Mouse (Mus musculus) myocyte (in vitro differentiated cells): ENCODE data around the gene Dnajc9. TPM values are rescaled to one million over a fixed set of nuclear protein-coding genes. Genes with fewer than 3 reads are reported as not detected.

Source experiments
- H3K27me3 ChIP-seq: one replicate; pipeline ENCODE4 v1.6.1; 2011; ENCODE audit not compliant: control insufficient read depth, insufficient read depth, insufficient read length
- H3K36me3 ChIP-seq: one replicate; pipeline ENCODE4 v1.6.1; 2011; ENCODE audit not compliant: control insufficient read depth, insufficient read depth
- H3K4me2 ChIP-seq: one replicate; pipeline ENCODE4 v1.6.1; 2011; ENCODE audit warnings: low read depth, control low read depth
- H3K4me3 ChIP-seq: one replicate; pipeline ENCODE4 v1.5.1; 2011; ENCODE audit warnings: mild to moderate bottlenecking, control low read depth, moderate library complexity
- H3K79me2 ChIP-seq: one replicate; pipeline ENCODE4 v1.6.1; 2011; ENCODE audit not compliant: control insufficient read depth, insufficient read depth
- H3ac ChIP-seq: one replicate; pipeline ENCODE4 v1.6.1; 2011; ENCODE audit not compliant: control insufficient read depth, insufficient read length
- CEBPB ChIP-seq: IDR thresholded peaks from 2 replicates; pipeline ENCODE4 v1.6.1; 2011; ENCODE audit warnings: mild to moderate bottlenecking, moderate library complexity; ENCODE audit not compliant: poor library complexity, insufficient read depth, severe bottlenecking
- E2F4 ChIP-seq: IDR thresholded peaks from one replicate; pipeline ENCODE4 v1.6.1; 2011; ENCODE audit warnings: mild to moderate bottlenecking, control low read depth, moderate library complexity; ENCODE audit not compliant: insufficient read depth
- MAX ChIP-seq: IDR thresholded peaks from one replicate; pipeline ENCODE4 v1.6.1; 2011; ENCODE audit warnings: low read depth, mild to moderate bottlenecking, control low read depth
- MYOD1 ChIP-seq, 3 experiments: IDR thresholded peaks; one replicate each; pipeline ENCODE4 v1.6.1; 2011; ENCODE audit warnings: control low read depth in 2 of 3, low read depth in 2 of 3, mild to moderate bottlenecking in 2 of 3, moderate library complexity in 1 of 3; ENCODE audit not compliant: insufficient read length in 2 of 3, control insufficient read depth in 1 of 3
- MYOG ChIP-seq, 3 experiments: IDR thresholded peaks; one replicate each; pipeline ENCODE4 v1.6.1; 2011; ENCODE audit warnings: control low read depth in 2 of 3, low read depth in 2 of 3, mild to moderate bottlenecking in 2 of 3; ENCODE audit not compliant: insufficient read length in 2 of 3, control insufficient read depth in 1 of 3, insufficient read depth in 1 of 3
- POLR2A ChIP-seq: IDR thresholded peaks from one replicate; pipeline ENCODE4 v1.6.1; 2011; ENCODE audit warnings: low read depth, mild to moderate bottlenecking, control low read depth, moderate library complexity; ENCODE audit not compliant: insufficient read length
- POLR2AphosphoS2 ChIP-seq: IDR thresholded peaks from one replicate; pipeline ENCODE4 v1.6.1; 2011; ENCODE audit warnings: low read depth, control low read depth; ENCODE audit not compliant: insufficient read length
- REST ChIP-seq: IDR thresholded peaks from one replicate; pipeline ENCODE4 v1.6.1; 2011; ENCODE audit warnings: mild to moderate bottlenecking, control low read depth, moderate library complexity; ENCODE audit not compliant: insufficient read depth, insufficient read length
- SRF ChIP-seq: IDR thresholded peaks from one replicate; pipeline ENCODE4 v1.6.1; 2011; ENCODE audit warnings: low read depth; ENCODE audit not compliant: control insufficient read depth, insufficient read length
- TCF12 ChIP-seq: IDR thresholded peaks from one replicate; pipeline ENCODE4 v1.6.1; 2011; ENCODE audit warnings: mild to moderate bottlenecking, control low read depth; ENCODE audit not compliant: poor library complexity, insufficient read depth, severe bottlenecking
- TCF3 ChIP-seq: IDR thresholded peaks from one replicate; pipeline ENCODE4 v1.6.1; 2011; ENCODE audit warnings: low read depth, control low read depth; ENCODE audit not compliant: insufficient read length
- USF1 ChIP-seq: IDR thresholded peaks from one replicate; pipeline ENCODE4 v1.6.1; 2011; ENCODE audit warnings: low read depth, mild to moderate bottlenecking, control low read depth, moderate library complexity
- polyA plus RNA-seq: library from polyadenylated mRNA; unstranded; fragments of >200 nt; fragmentation: generic; extraction: Trizol; gene quantifications from one replicate; pipeline ENCODE4 v1.2.1, GENCODE M21; 2012; ENCODE audit warnings: missing spikeins

The Dnajc9 gene
- polyA plus RNA-seq, 1 experiment = 31.2 TPM

DNA sequence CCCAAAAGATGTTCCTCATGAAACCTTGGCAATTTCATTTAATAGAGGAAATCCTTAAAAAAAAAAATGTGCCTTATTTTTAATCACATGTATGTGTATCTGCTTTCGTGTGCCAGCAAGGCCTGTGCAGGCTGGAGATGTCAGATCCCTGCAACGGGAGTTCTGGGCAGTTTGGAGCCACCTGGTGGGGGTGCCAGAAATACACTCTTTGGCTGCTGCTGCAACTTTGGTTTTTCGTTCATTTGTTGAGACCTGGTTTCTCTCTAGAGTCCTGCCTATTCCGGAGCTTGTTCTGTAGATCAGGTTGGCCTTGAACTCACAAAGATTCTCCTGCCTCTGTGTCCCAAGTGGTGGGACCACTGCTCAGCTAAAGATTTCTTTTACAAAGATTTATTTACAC lies 10.2 kb upstream of the Dnajc9 start:
- Histone ChIP-seq H3K27me3 (no peaks in the 10 kb centered on the region), H3K4me3 (no peak overlapping the region), H3ac (no peak overlapping the region), H3K36me3 (no peaks in the 10 kb centered on the region), H3K79me2 (no peaks in the 10 kb centered on the region), H3K4me2 (peak overlapping the region; percentile 4)
- TF ChIP-seq MYOG (IDR thresholded peaks at IDR 0.05; ENCODE audit: control insufficient read depth in 1 of 3, insufficient read depth in 1 of 3, insufficient read length in 2 of 3, low read depth in 2 of 3) = no peak
- TF ChIP-seq MAX = no peak
- no peak for TF ChIP-seq POLR2A
- TF ChIP-seq E2F4 = no peak
- no peak for TF ChIP-seq CEBPB
- no peak for TF ChIP-seq SRF
- TF ChIP-seq TCF3 = no peak
- TF ChIP-seq TCF12 = no peak
- TF ChIP-seq POLR2AphosphoS2 = no peak
- TF ChIP-seq REST = no peak
- no peak for TF ChIP-seq USF1

- no peaks in the 10 kb centered on the region for H3K27me3 ChIP-seq
- H3K79me2 ChIP-seq = peaks cover 10% of the 10 kb centered on the region
- H3K36me3 ChIP-seq = no peaks in the 10 kb centered on the region
- no peak overlapping the region for H3K4me2 ChIP-seq
- H3ac ChIP-seq = no peak overlapping the region
- no peak for TF ChIP-seq MYOG (IDR thresholded peaks at IDR 0.05; ENCODE audit: control insufficient read depth in 1 of 3, insufficient read depth in 1 of 3, insufficient read length in 2 of 3, low read depth in 2 of 3)
- no peak for TF ChIP-seq MYOD1 (IDR thresholded peaks at IDR 0.05; ENCODE audit: control insufficient read depth in 1 of 3, insufficient read length in 2 of 3, low read depth in 2 of 3)
- no peak for TF ChIP-seq POLR2AphosphoS2
- TF ChIP-seq POLR2A = no peak
- no peak for TF ChIP-seq REST
- no peak for TF ChIP-seq E2F4
- TF ChIP-seq SRF = no peak
- no peak for TF ChIP-seq MAX
- TF ChIP-seq USF1 = no peak
- no peak for TF ChIP-seq CEBPB
- TF ChIP-seq TCF12 = no peak
- no peak for TF ChIP-seq TCF3
- no peak overlapping the region for H3K4me3 ChIP-seq
Observed at GRCm38 (mm10) chr14:20397220-20397619, 8.5 kb upstream of the Dnajc9 start.

DNA sequence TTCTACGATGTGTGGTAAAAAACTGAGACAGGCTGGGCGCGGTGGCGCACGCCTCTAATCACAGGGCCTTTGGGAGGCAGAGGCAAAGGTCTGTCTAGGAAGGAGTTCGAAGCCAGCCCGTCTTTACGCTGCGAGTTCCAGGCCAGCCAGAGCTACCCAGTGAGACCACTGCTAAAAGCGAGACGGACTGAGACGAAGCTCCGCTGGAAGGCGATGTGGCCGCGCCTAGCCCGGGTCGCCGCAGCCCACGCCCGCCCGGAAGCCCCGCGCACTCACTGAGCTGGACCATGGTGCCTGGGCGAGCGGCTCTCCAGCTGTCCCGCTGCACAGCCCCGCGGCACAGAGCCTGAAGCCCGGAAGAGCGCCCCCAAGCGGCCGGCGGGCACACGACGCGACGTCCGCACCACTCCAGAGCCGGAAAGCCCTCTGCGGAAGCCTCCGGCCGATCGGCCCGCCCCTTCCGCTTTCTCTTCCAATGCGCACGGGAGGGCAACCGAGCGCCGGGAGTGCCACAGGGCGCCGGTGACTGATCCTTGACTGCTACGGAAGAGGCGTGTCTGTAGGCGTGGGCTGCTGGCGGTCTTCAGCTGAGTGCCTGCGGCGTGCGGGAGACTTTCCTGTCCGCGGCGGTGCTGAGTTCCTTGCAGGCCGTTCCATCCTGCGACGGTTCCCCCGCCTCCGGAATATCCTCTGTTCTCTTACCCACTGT lies 4.6 kb upstream of the Dnajc9 start, which contains the start of gene Mrps16:
Gene Mrps16 (minus strand): TSS at position 430 of the 709 bp plus-strand sequence.
- TF ChIP-seq MAX (no peak), E2F4 (no peak), POLR2A (peak; percentile 78), CEBPB (no peak), USF1 (no peak), SRF (no peak), POLR2AphosphoS2 (peak; percentile 98), TCF3 (no peak), MYOG (IDR thresholded peaks at IDR 0.05; ENCODE audit: control insufficient read depth in 1 of 3, insufficient read depth in 1 of 3, insufficient read length in 2 of 3, low read depth in 2 of 3) (peak; percentile 41 to 90 (median 85)), MYOD1 (IDR thresholded peaks at IDR 0.05; ENCODE audit: control insufficient read depth in 1 of 3, insufficient read length in 2 of 3, low read depth in 2 of 3) (peak in 2 of 3 experiments; percentile 67 to 84)
- no peaks in the 10 kb centered on the region for H3K27me3 ChIP-seq
- H3K79me2 ChIP-seq = peaks cover 11% of the 10 kb centered on the region
- peak within 1 kb of the TSS; percentile 94 for H3K4me2 ChIP-seq
- peak within 1 kb of the TSS; percentile 70 for H3K4me3 ChIP-seq
- peaks cover 7% of the 10 kb centered on the region for H3K36me3 ChIP-seq
- peak within 1 kb of the TSS; percentile 21 for H3ac ChIP-seq

DNA sequence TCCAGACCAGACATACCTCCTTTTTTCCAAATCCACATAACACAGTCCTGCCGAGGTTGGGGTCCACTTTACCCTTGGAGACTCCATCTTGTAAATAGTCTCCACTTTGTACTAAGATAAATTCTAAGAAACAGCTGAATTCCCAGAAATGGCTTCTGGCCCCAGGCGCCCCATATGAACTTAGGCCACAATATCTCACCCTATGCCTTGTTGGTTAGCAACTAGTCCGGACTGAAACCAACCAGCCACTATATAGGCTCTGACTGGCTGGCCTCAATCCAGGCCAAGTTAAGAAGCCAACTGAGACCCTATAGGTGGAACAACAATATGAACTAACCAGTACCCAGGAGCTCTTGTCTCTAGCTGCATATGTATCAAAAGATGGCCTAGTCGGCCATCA lies 3.6 kb upstream of the Dnajc9 start:
- peaks cover 21% of the 10 kb centered on the region for H3K79me2 ChIP-seq
- no peaks in the 10 kb centered on the region for H3K27me3 ChIP-seq
- H3K4me2 ChIP-seq = peak overlapping the region; percentile 94
- no peak overlapping the region for H3ac ChIP-seq
- no peak for TF ChIP-seq TCF3
- no peak for TF ChIP-seq USF1
- TF ChIP-seq POLR2A = no peak
- TF ChIP-seq TCF12 = no peak
- TF ChIP-seq REST = no peak
- TF ChIP-seq MYOD1 (IDR thresholded peaks at IDR 0.05; ENCODE audit: control insufficient read depth in 1 of 3, insufficient read length in 2 of 3, low read depth in 2 of 3) = no peak
- no peak for TF ChIP-seq MYOG (IDR thresholded peaks at IDR 0.05; ENCODE audit: control insufficient read depth in 1 of 3, insufficient read depth in 1 of 3, insufficient read length in 2 of 3, low read depth in 2 of 3)
- TF ChIP-seq E2F4 = no peak
- TF ChIP-seq CEBPB = no peak
- no peak for TF ChIP-seq POLR2AphosphoS2
- TF ChIP-seq MAX = no peak
- TF ChIP-seq SRF = no peak
- peaks cover 7% of the 10 kb centered on the region for H3K36me3 ChIP-seq
- H3K4me3 ChIP-seq = peak overlapping the region; percentile 70
